Mouse (Mus musculus) liver, postnatal 0 days (tissue): Measurements from ENCODE around the gene Gimd1.

ENCODE experiments used
- CTCF ChIP-seq: sonication (generic); IDR thresholded peaks from 2 replicates; pipeline ENCODE4 v1.5.1; 2016; ENCODE audit warnings: antibody characterized with exemption, low read depth
- EP300 ChIP-seq: IDR thresholded peaks from 2 replicates; pipeline ENCODE4 v1.6.1; 2016; ENCODE audit warnings: antibody characterized with exemption, low read depth, mild to moderate bottlenecking

DNA sequence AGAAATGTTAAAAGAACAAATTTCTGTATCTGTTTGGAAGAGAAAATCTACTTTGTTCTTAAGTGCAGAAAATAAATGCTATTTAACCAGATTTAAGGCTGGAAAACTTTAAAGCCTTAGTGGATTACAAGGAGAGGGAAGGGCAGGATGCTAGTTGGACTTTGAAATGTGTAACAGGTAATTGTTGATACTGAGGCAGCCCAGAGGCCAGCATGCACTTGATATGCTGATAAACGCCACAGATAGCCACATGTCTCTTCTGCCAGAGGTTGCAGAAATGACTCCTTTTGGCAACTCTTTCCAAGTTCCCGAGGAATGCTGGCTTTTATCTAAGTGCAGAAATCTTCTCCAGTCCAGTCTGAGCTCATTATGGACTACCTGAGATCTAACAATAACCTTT, 47.9 kb downstream of the Gimd1 start:
- no peak for TF ChIP-seq CTCF
- TF ChIP-seq EP300 = no peak
